Mouse (Mus musculus): ENCODE data around the gene Prickle2. TPM values are rescaled to one million over a fixed set of nuclear protein-coding genes. Genes with fewer than 3 reads are reported as not detected.

Gene Prickle2
- polyA plus RNA-seq, 1 experiment from 2014 or later = 6.4 TPM

GRCm38 (mm10) chr6:92425901-92426300 lies 280.1 kb downstream of the Prickle2 start:
- no peak overlapping the region for H3K27ac ChIP-seq (ENCODE audit: low read depth, low read length)
- no peaks in the 10 kb centered on the region for H3K9me3 ChIP-seq (replicated peaks; ENCODE audit: control insufficient read depth, low read length)
- 0 out of 2 replicates have a peak overlapping the region, but pooled peaks have one; percentile 5 for H3K9ac ChIP-seq (ENCODE audit: low read depth, low read length)
- no peaks in the 10 kb centered on the region for H3K36me3 ChIP-seq (ENCODE audit: control insufficient read depth, insufficient read depth, low read length)
- peaks cover 31% of the 10 kb centered on the region for H3K4me1 ChIP-seq (ENCODE audit: control insufficient read depth, insufficient read depth, low read length)
- H3K27me3 ChIP-seq (ENCODE audit: control insufficient read depth, insufficient read depth, low read length) = no peaks in the 10 kb centered on the region
- no peak overlapping the region; the same call in 1 of the 2 replicates for H3K4me2 ChIP-seq
- 54% methylated on average over 8 of the region's 8 CpGs for WGBS (ENCODE audit: insufficient replicate concordance)
- ATAC-seq (replicated peaks; ENCODE audit: insufficient number of reproducible peaks, low FRiP score, low TSS enrichment) = no peak
- H3K4me3 ChIP-seq (ENCODE audit: low read depth, low read length) = no peak overlapping the region

GRCm38 (mm10) chr6:92425476-92425875 lies 280.5 kb downstream of the Prickle2 start:
- Histone ChIP-seq H3K4me1 (ENCODE audit: control insufficient read depth, insufficient read depth, low read length) (peaks cover 31% of the 10 kb centered on the region), H3K4me3 (ENCODE audit: low read depth, low read length) (no peak overlapping the region), H3K36me3 (ENCODE audit: control insufficient read depth, insufficient read depth, low read length) (no peaks in the 10 kb centered on the region), H3K9ac (ENCODE audit: low read depth, low read length) (0 out of 2 replicates have a peak overlapping the region, but pooled peaks have one; percentile 5), H3K4me2 (no peak overlapping the region; the same call in 1 of the 2 replicates), H3K27me3 (ENCODE audit: control insufficient read depth, insufficient read depth, low read length) (no peaks in the 10 kb centered on the region), H3K9me3 (replicated peaks; ENCODE audit: control insufficient read depth, low read length) (no peaks in the 10 kb centered on the region), H3K27ac (ENCODE audit: low read depth, low read length) (no peak overlapping the region)
- no peak for ATAC-seq (replicated peaks; ENCODE audit: insufficient number of reproducible peaks, low FRiP score, low TSS enrichment)
- 76% methylated on average over 7 of the region's 7 CpGs for WGBS (ENCODE audit: insufficient replicate concordance)

GRCm38 (mm10) chr6:92424991-92425390 lies 281.0 kb downstream of the Prickle2 start:
- 30% methylated on average over 3 of the region's 3 CpGs for WGBS (ENCODE audit: insufficient replicate concordance)
- H3K9ac ChIP-seq (ENCODE audit: low read depth, low read length) = no peak overlapping the region
- H3K27ac ChIP-seq (ENCODE audit: low read depth, low read length) = 0 out of 2 replicates have a peak overlapping the region, but pooled peaks have one; percentile 50
- H3K4me3 ChIP-seq (ENCODE audit: low read depth, low read length) = no peak overlapping the region
- no peak for ATAC-seq (replicated peaks; ENCODE audit: insufficient number of reproducible peaks, low FRiP score, low TSS enrichment)
- H3K4me1 ChIP-seq (ENCODE audit: control insufficient read depth, insufficient read depth, low read length) = peaks cover 31% of the 10 kb centered on the region
- no peaks in the 10 kb centered on the region for H3K36me3 ChIP-seq (ENCODE audit: control insufficient read depth, insufficient read depth, low read length)
- no peak overlapping the region for H3K4me2 ChIP-seq
- no peaks in the 10 kb centered on the region for H3K27me3 ChIP-seq (ENCODE audit: control insufficient read depth, insufficient read depth, low read length)
- no peaks in the 10 kb centered on the region for H3K9me3 ChIP-seq (replicated peaks; ENCODE audit: control insufficient read depth, low read length)

GRCm38 (mm10) chr6:92422286-92422685 lies 283.7 kb downstream of the Prickle2 start:
- no peaks in the 10 kb centered on the region for H3K27me3 ChIP-seq (ENCODE audit: control insufficient read depth, insufficient read depth, low read length)
- H3K4me2 ChIP-seq = no peak overlapping the region
- no peak for ATAC-seq (replicated peaks; ENCODE audit: insufficient number of reproducible peaks, low FRiP score, low TSS enrichment)
- H3K36me3 ChIP-seq (ENCODE audit: control insufficient read depth, insufficient read depth, low read length) = no peaks in the 10 kb centered on the region
- no peak overlapping the region for H3K4me3 ChIP-seq (ENCODE audit: low read depth, low read length)
- peaks cover 15% of the 10 kb centered on the region for H3K4me1 ChIP-seq (ENCODE audit: control insufficient read depth, insufficient read depth, low read length)
- no peak overlapping the region for H3K27ac ChIP-seq (ENCODE audit: low read depth, low read length)
- no peak overlapping the region for H3K9ac ChIP-seq (ENCODE audit: low read depth, low read length)
- H3K9me3 ChIP-seq (replicated peaks; ENCODE audit: control insufficient read depth, low read length) = no peaks in the 10 kb centered on the region
- WGBS (ENCODE audit: insufficient replicate concordance) = 50% methylated on average over 11 of the region's 11 CpGs

- Histone ChIP-seq H3K36me3 (ENCODE audit: control insufficient read depth, insufficient read depth, low read length) (no peaks in the 10 kb centered on the region), H3K4me2 (no peak overlapping the region), H3K27ac (ENCODE audit: low read depth, low read length) (no peak overlapping the region), H3K9me3 (replicated peaks; ENCODE audit: control insufficient read depth, low read length) (no peaks in the 10 kb centered on the region), H3K4me1 (ENCODE audit: control insufficient read depth, insufficient read depth, low read length) (peaks cover 6% of the 10 kb centered on the region), H3K4me3 (ENCODE audit: low read depth, low read length) (no peak overlapping the region), H3K27me3 (ENCODE audit: control insufficient read depth, insufficient read depth, low read length) (no peaks in the 10 kb centered on the region), H3K9ac (ENCODE audit: low read depth, low read length) (no peak overlapping the region)
- ATAC-seq (replicated peaks; ENCODE audit: insufficient number of reproducible peaks, low FRiP score, low TSS enrichment) = no peak
- WGBS (ENCODE audit: insufficient replicate concordance) = 83% methylated on average over 12 of the region's 12 CpGs
Observed at GRCm38 (mm10) chr6:92420106-92420505, 285.8 kb downstream of the Prickle2 start.

- Histone ChIP-seq H3K27ac (ENCODE audit: low read depth, low read length) (no peak overlapping the region), H3K4me1 (ENCODE audit: control insufficient read depth, insufficient read depth, low read length) (peaks cover 8% of the 10 kb centered on the region; the same call in 1 of the 2 replicates), H3K9ac (ENCODE audit: low read depth, low read length) (no peak overlapping the region), H3K4me2 (no peak overlapping the region), H3K9me3 (replicated peaks; ENCODE audit: control insufficient read depth, low read length) (no peaks in the 10 kb centered on the region), H3K4me3 (ENCODE audit: low read depth, low read length) (no peak overlapping the region), H3K36me3 (ENCODE audit: control insufficient read depth, insufficient read depth, low read length) (0 out of 2 replicates have a peak, but pooled peaks cover 4% of the 10 kb centered on the region), H3K27me3 (ENCODE audit: control insufficient read depth, insufficient read depth, low read length) (no peaks in the 10 kb centered on the region)
- no peak for ATAC-seq (replicated peaks; ENCODE audit: insufficient number of reproducible peaks, low FRiP score, low TSS enrichment)
- 83% methylated on average over 7 of the region's 7 CpGs for WGBS (ENCODE audit: insufficient replicate concordance)
Observed at GRCm38 (mm10) chr6:92415405-92415755, 290.6 kb downstream of the Prickle2 start.

GRCm38 (mm10) chr6:92414478-92415404 lies 291.2 kb downstream of the Prickle2 start:
- ATAC-seq (replicated peaks; ENCODE audit: insufficient number of reproducible peaks, low FRiP score, low TSS enrichment) = no peak
- Histone ChIP-seq H3K9me3 (replicated peaks; ENCODE audit: control insufficient read depth, low read length) (no peaks in the 10 kb centered on the region), H3K4me1 (ENCODE audit: control insufficient read depth, insufficient read depth, low read length) (peaks cover 8% of the 10 kb centered on the region; the same call in 1 of the 2 replicates), H3K27me3 (ENCODE audit: control insufficient read depth, insufficient read depth, low read length) (no peaks in the 10 kb centered on the region), H3K36me3 (ENCODE audit: control insufficient read depth, insufficient read depth, low read length) (0 out of 2 replicates have a peak, but pooled peaks cover 4% of the 10 kb centered on the region), H3K27ac (ENCODE audit: low read depth, low read length) (no peak overlapping the region), H3K9ac (ENCODE audit: low read depth, low read length) (no peak overlapping the region), H3K4me3 (ENCODE audit: low read depth, low read length) (no peak overlapping the region), H3K4me2 (no peak overlapping the region)
- WGBS (ENCODE audit: insufficient replicate concordance) = 52% methylated on average over 8 of the region's 8 CpGs

GRCm38 (mm10) chr6:92413982-92414381 lies 292.0 kb downstream of the Prickle2 start:
- 0 out of 2 replicates have a peak, but pooled peaks cover 4% of the 10 kb centered on the region for H3K36me3 ChIP-seq (ENCODE audit: control insufficient read depth, insufficient read depth, low read length)
- no peak for ATAC-seq (replicated peaks; ENCODE audit: insufficient number of reproducible peaks, low FRiP score, low TSS enrichment)
- H3K9ac ChIP-seq (ENCODE audit: low read depth, low read length) = no peak overlapping the region
- H3K4me3 ChIP-seq (ENCODE audit: low read depth, low read length) = no peak overlapping the region
- no peaks in the 10 kb centered on the region for H3K27me3 ChIP-seq (ENCODE audit: control insufficient read depth, insufficient read depth, low read length)
- WGBS (ENCODE audit: insufficient replicate concordance) = 58% methylated on average over 1 of the region's 1 CpGs
- no peak overlapping the region for H3K27ac ChIP-seq (ENCODE audit: low read depth, low read length)
- no peak overlapping the region for H3K4me2 ChIP-seq
- peaks cover 8% of the 10 kb centered on the region; the same call in 1 of the 2 replicates for H3K4me1 ChIP-seq (ENCODE audit: control insufficient read depth, insufficient read depth, low read length)
- H3K9me3 ChIP-seq (replicated peaks; ENCODE audit: control insufficient read depth, low read length) = no peaks in the 10 kb centered on the region

Data from heart, embryonic 11.5 days (tissue).